Mouse (Mus musculus) right cerebral cortex, postnatal 10 days (tissue): ENCODE measurements around the gene Scimp.
A peak's percentile ranks its signal among the peaks of the same experiment; 100 is the strongest.
"Not testable (repeated sequence)": the region's sequence is repeated elsewhere in the genome, so short reads cannot be mapped to it uniquely, and the experiment has no call there.

Source experiments
- DNase-seq, 2 experiments: peaks; one replicate each; pipeline ENCODE4 v3.0.0; 2021; ENCODE audit warnings: low spot score in 2 of 2

The Scimp gene

DNA sequence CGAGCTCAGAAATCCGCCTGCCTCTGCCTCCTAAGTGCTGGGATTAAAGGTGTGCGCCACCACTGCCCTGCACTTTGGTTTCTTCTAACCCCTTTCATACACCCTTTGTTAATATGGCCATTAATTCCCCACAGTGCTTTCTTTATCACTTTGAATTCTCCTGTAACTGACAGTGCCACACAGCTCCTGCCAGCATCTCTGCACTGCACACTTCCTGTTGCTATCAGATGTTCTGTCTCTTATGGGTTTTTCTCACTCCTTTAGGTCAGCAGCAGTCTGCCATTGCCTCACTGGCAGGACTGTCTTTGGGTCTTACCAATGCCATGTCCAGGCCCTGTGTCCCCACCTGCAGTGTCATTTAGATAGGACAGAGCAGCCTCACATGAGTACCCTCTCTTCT, 41.6 kb downstream of the Scimp start:
- no peak for DNase-seq

DNA sequence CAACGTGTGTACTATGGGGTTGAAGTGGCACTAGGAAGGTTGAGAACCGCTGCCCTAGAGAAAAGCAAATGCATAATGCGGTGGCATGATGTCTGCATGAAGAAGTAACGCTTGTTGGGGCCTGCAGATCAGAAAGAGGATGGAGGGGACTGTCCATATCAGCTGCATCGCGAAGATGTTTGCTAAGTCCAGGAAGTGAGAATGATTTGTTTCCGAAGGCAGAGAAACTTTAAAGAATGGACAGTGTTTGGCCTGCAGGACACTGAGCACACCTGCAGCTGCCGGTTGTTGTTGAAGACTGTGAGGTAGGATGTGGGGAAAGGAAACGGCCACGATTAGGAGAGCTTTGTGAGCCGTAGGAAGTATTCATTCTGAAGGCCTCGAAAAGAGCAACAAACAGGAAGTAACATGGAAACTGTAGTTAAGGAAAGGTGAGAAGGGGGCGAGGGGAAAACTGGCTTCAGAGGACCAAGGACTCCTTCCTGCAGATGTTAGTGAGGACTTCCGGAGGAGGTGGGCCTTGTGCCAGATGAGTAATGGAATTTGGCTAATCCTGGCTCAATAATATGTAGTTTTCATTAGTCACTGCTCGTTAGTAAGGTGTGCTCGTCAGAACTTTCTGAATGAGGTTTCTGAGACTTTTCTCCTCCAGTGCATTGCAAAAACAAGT, 46.5 kb downstream of the Scimp start:
- DNase-seq = no peak

DNA sequence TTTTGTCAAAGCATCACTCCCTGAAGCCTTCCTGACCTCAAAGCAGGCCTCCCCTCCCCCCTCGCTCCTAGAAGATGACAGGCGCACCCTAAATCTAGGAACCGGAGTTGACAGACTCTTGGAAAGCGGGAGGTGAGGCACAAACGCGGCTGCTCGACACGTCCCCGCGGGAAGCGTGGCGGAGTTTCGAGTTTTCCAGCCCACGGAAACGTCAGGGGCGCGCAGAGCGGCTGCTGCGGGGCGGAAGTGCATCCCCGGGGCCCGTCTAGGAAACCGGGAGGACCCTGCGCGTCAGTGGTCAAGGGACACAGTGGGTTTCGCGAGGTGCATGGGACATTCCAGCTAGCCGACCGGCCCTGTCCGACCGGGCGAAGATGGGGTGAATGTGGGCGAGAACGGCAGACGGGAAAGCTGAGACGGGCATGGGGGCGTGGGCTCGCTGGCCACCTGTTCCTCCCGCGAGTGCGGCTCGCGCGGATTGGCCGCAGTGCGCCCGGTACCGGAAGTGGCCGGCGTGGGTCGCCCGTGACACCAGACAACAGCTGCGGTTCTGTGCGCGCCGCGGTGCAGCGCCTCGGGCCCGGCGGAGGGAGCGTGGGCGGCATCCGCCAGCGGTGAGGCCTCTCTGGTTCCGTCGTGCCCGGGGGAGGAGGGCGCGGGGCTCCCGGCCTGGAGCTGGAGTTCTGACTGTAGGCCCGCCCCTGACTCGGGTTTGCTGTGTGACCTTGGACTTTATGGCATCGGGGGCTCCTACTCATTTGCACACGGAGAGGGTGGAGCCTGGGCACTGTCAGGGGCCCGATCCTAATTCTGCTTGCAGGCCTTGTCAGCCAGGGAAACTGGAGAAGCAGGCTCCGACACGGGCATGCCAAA, 48.2 kb downstream of the Scimp start, which contains the start of gene Zfp3:
Gene Zfp3, plus strand, starts transcription at position 274 of the 873 bp plus-strand sequence.
- DNase-seq = peak; percentile 87 to 91

DNA sequence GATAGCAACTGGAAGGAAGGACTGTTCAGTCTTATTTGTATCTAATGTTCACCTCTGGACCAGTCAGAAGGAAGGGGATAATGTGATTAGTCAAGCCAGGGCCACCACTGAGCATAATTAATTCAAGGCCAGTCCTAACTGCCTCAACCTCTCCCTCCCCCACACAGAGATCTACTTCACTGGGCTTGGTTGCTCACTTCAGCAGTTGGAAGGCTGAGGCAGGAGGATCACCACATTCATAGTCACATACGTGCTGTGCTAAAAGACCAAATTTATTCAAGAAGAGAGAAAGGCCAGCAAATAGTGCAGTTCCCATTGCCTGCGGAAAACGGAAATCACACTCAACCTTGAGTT, 48.8 kb downstream of the Scimp start:
- no peak for DNase-seq

DNA sequence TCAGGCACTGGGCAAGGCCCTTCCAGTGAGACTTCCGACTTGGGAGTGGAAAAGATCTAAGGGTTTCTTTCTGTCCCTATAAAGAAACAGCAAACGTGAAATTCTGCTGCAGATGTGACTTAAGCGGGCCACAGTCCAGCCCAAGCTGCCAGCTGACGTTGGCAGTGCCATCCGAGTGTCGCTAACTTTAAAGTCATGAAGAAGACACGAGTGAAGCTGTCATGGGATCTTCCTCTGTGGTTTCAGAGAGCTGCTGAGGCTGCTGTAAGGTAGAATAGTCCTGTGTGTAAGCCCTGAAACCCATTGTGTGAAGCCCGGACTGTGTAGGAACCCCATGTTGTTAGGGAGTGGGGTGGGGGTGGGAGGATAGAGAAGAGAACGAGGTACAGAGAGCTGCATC, 49.7 kb downstream of the Scimp start:
- DNase-seq = no peak

DNA sequence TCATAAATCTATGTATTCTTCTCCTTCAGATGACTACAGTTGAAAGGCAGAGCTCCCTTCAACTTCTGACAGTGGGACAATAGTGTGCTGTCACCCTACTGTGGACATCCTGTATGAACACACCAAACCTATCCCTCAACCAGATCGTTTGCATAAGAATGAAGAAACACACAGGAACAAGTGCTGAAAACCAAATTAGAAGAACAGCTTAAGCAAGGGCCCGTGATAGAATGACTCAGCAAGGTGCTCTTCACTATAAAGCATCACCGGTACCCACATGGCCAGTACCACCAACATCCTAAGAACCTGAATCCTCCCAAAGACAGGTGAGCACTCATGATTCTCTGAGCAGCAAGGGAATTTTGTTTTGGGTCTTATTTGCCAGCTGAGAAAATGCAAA, 51.9 kb downstream of the Scimp start:
- DNase-seq = not testable (repeated sequence)

DNA sequence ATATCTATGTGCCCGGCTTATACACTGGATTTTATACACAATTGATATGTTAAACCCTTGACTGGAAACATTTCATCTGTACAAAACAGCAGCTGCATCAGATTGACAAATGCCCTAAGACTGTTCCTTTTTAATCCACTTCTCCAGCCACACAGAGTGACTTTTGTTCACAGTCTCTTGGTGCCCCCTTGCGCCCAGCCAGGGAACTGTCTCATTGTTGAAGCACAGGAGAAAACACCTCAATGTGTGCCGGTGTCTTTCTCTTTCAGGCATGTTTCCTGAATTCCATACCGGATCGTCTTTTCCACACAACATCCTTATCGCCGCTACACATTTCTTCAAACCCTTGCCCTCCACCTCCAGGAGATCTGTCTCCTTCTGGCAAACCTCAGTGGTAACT, 56.7 kb downstream of the Scimp start:
- peak; percentile 77 to 91 for DNase-seq

DNA sequence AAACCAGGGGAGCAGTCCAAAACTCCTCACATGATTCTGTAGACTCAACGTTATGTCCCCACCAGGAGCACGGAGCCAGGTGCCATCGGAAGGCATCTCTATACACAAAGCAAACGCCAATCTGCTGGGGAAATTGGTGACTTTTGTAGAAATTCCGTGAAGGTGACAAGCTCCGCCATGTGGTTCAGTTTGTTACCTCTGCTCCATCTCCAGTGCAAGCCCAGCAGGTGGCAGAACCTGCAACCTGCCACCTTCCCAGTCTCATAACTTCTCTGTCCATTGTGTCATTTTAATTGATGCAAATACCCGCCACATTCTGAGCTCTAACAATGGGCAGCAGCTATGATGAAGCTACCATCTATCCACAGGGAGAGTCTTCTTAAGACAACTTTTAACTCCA, 57.4 kb downstream of the Scimp start:
- no peak for DNase-seq

DNA sequence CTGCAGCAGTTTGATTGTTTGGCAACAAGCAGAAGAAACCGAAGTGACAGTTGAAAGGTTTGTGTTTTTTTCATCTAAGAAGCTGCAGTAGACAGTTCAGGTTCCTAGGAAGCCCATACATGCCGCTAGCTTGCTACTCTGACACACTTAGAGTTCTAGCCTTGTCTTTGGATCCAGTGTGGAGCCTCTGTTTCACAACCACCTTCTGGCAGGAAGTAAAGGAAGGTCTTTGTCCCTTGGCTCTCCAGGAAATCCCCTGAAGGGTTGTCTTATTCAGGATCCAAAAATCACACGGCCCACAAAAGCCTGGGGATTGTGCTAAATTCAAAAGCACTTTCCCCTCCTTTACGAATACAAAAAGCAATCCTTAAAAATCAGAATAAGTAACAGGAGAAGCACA, 57.9 kb downstream of the Scimp start:
- DNase-seq = no peak

DNA sequence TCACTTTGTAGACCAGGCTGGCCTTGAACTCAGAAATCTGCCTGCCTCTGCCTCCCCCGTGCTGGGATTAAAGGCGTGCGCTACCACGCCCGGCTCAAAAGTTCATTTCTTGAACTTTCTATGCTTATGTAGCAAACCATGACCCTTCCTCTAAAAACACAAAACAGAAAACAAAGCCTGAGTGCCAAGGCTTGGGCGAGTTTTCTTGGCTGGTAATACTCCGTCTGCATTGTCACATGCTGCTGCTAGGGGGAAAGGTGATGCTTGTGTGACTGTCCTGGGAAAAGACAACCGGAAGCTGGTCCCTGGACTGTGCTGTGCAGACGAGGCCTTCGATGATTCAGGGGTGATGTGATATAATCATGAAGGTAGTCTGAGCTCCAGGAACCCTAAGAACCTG, 59.2 kb downstream of the Scimp start:
- no peak for DNase-seq

DNA sequence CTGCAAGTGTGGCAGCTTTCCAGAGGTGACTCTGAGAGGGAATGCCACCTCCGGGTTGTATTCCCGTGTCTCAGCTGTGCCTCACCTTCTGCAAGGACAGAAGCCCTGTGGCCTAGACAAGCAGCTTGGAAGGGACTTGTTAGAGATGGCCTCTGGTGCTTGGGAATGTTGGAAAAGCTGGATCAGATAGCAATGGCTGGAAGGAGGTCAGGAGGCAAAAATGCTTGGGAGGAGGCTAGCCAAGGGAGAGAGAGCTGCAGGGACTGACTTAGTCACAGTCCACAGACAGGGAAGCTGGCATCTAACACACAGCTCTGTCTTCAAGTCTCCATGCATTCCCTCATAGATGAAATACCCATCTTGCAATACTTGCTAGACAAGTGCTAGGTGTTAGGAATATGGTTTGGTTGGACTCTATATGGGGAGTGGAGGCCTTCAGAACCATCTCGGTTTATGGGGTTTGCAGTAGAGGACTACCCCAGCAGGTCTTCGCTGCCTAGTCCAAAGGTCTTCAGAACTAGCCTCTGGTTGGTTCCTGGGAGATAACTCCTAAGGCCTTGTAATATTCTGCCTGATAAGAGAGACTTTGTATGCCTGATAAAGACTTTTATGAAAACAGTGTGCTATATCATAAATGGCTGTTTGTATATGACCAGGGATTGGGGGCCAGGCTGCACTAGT, 59.9 kb downstream of the Scimp start:
- DNase-seq = no peak

DNA sequence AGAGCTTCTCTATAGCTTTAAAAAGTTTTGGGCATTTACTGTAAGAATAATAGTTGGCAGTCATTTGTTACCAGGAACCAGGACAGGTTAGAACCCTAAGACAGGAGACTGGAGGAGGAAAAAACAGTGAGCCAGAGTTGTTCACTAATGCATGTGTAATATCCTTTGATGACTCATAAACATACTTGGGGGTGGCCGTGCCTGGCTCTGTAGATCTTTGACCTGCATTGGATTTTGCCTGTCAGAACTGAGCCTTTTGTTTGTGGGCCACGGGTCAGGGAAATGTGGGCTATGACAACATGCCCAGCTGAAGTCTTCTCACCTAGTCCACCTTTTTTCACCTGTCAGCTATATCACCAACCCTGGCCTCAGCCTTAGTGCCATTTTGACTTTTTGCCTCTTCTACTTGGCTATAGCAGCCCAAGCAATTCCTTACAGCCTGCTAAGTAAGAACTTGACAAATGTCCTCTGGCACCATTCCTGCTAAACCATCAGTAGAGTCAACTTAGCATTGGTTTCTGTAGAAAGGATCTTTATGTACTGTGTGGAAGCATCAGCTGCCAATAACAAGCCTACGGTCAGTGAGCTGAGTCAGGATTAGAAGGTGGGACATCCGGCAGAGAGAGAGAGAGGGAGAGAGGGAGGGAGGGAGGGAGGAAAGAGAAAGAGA, 64.4 kb downstream of the Scimp start:
- no peak for DNase-seq

DNA sequence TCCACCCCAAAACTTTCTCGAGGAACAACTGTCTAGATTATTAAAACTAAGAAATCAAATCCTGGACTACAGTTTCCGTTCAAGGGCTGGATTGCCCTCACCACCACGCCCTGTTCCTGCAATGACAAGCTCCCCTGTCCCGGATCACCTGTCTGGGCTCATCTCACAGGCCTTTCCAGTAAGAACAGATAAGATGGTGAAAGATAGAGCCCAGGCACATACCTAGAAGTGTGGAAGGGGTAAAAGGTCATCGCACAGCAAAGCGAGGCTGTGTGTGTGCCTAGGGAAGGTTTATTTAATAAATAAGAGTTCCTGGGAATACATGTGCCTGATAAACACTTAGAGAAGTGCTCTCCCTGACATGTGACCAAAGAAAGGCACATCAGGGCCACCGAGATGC, 66.8 kb downstream of the Scimp start:
- no peak for DNase-seq

DNA sequence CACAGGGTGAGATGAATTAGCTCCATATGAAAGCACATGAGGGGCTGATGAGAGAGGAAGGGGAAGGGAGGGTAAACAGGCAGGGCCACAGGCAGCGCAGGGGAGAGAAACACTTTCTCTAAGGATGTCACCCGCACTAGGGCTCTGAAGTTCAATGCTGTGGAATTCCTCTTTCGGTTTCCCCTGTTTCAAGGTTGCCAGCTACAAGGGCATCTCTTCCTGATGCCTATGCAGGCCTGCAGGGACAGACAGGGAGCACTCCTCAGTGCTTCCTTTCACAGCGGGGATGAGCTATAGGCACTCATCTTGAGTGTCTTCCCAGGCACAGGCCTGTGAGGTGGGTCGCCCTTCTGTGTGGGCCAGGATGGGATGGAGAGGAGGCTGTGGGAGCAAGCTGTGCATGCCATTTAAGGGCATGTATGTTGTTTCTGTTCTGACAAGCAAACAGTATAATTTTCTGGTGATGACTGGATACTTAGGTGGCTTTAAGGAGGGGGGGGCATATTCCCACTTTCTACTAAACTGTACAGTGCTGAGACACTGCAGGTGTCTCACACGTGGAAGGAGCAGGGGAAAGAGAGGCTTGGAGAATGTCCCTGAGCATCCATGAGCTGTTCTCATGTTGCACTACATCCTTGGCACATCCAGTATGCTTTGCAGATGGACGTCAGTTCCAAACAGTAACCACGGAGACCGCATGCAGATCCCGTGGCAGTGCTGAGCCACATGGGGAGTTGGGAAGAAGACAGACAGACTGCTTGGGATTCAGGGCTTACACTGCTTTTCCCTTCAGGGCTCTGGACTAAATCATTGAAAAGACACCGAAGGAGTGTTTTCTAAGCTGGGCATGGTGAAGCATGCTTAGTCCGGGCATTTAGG, 69.6 kb downstream of the Scimp start:
- DNase-seq = peak; percentile 67 to 71

DNA sequence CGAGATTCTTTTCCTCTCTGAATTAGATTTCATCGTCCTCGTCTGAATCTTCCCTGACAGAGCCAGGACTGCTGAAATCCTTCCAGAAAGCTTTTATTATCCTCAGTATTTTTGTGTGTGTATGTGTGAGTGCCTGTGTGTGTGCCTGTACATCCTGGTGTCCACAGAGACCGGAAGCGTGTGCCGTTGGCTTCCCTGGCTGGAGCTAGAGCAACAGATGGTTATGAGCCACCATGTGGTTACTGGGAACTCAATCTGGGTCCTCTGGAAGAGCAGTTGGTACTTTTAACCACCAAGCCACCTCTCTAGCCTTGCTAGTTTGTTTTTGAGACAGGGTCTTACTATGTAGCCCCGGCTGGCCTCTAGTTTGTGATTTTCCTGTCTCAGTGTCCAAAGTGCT, 70.3 kb downstream of the Scimp start:
- no peak for DNase-seq

DNA sequence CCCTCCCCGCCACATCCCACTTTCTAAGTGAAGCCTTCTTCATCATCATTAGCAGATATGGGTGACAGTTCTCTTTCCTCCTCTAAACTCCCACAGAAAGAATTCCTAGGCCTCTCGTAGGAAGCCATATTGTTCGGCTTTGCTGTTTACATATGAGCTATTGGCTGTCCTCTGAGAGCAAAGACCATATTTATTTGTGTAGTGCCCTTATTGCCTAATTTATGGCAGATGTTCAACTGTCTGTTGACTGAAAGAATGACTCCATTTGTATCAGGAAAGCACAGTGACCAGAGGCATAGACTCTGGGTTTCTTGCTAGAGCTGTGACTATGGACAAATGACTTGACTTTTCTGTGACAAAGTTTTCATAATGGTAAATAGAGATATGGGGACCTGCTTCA, 70.8 kb downstream of the Scimp start:
- DNase-seq = no peak
